Mouse (Mus musculus) bone marrow macrophage, adult 2 months (primary cell): Measurements from ENCODE around the gene Fam234b. TPM values are rescaled to one million over a fixed set of nuclear protein-coding genes. Genes with fewer than 3 reads are reported as not detected.

ENCODE experiments used
- H3K27ac ChIP-seq: 2 replicates; pipeline ENCODE4 v1.5.1; 2012; ENCODE audit warnings: low read depth, low read length; ENCODE audit not compliant: insufficient read depth
- H3K4me1 ChIP-seq: 2 replicates; pipeline ENCODE4 v1.6.1; 2012; ENCODE audit warnings: low read length; ENCODE audit not compliant: control insufficient read depth, insufficient read depth
- H3K4me3 ChIP-seq: 2 replicates; pipeline ENCODE4 v1.5.1; 2012; ENCODE audit warnings: mild to moderate bottlenecking, low read length, moderate library complexity; ENCODE audit not compliant: insufficient read depth
- CTCF ChIP-seq: IDR thresholded peaks from 2 replicates; pipeline ENCODE4 v1.5.1; 2012; ENCODE audit warnings: low read depth, mild to moderate bottlenecking, low read length, moderate library complexity
- POLR2A ChIP-seq: IDR thresholded peaks from 2 replicates; pipeline ENCODE4 v1.6.1; 2012; ENCODE audit warnings: mild to moderate bottlenecking, low read depth, low read length, borderline replicate concordance
- polyA plus RNA-seq: library from polyadenylated mRNA; stranded (reverse); fragments of >200 nt; gene quantifications from 2 replicates; pipeline ENCODE4 v1.2.4, GENCODE M21; 2012; ENCODE audit not compliant: missing spikeins, insufficient read depth, insufficient read length

Fam234b gene
- polyA plus RNA-seq, 1 experiment: 5.7 TPM

DNA sequence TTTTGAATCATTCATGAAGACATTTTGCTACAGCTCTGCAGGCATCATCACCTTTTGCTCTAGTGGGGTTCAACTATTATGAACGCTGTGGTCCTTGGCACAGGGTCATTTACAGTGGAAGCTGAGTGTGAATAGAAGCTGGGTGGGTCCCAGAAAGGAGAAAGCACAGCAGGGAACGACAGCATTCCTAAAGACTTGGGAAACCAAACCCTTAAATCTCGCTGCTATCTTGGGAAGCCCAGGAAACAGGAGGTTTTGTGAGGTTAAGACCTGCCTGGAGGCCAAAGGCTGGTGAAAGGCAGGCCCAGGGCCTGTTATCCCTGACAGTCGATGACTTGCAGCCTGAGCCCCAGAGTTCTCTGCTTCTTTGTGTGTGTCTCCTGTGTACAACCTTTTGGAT, 40.4 kb downstream of the Fam234b start:
- Histone ChIP-seq H3K27ac (no peak overlapping the region), H3K4me3 (no peak overlapping the region), H3K4me1 (peaks cover 30% of the 10 kb centered on the region)
- no peak for TF ChIP-seq CTCF
- no peak for TF ChIP-seq POLR2A

DNA sequence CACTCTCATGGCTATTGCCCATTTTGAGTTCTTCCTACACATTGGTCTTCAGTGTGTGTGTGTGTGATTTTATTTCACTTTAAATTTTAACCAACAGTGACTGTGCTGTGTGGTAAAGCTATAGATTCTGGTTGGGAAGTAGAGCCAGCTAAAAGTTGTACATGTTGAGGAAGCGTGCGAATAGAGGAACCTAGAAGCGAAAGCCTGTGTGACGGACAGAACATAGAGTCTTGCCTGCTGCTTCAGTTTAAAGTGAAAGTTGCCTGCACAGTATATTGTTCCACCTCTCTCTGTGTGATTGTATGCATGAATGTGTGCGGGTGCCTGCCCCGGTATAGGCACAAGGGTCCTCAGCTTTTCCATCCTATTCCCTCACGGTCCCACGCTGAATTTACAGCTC, 42.6 kb downstream of the Fam234b start:
- Histone ChIP-seq H3K27ac (peak overlapping the region; percentile 34), H3K4me3 (peak overlapping the region; percentile 34; the same call in 1 of the 2 replicates), H3K4me1 (peaks cover 23% of the 10 kb centered on the region)
- TF ChIP-seq POLR2A (no peak), CTCF (no peak)

DNA sequence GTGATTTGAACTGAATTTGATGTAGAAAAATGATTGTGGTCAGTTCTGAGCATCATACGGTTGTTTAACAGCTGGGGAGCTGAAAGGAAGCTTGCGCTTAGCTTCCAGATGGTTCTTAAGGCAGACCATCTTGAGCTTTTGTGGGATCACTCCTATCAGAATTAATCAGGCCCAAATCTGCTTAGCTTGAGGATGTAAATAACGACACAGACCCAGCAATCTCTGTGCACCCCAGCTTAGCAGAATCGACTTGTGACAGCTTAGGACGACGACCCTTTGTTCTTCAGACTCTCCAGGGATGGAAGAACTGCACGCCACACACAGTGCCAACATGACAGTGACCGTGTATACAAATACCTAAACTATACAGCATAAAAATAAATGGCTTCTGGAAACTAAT, 47.8 kb downstream of the Fam234b start:
- no peak overlapping the region for H3K27ac ChIP-seq
- H3K4me1 ChIP-seq: peaks cover 18% of the 10 kb centered on the region
- no peak overlapping the region for H3K4me3 ChIP-seq
- TF ChIP-seq POLR2A (no peak), CTCF (no peak)

DNA sequence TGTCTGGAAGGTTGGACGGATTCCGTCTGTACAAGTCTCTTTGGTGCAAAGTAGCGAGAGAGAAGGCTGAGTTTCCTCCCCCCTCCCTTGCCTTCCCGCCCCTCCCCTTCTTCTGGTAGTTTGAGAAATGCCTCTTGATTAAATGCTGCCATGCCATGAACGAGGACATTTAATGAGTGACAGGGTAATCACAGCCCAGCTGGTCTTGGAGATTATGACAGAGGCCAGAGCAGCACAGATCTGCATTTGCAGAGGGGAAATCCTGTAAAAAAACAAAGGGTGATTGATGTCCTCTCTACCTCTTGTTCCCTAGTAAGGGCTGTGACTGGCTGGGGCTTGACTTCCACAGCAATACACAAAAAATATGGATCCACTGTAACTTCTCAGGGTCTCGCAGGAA, 50.1 kb downstream of the Fam234b start:
- no peak for TF ChIP-seq CTCF
- no peak for TF ChIP-seq POLR2A
- H3K4me1 ChIP-seq: peaks cover 21% of the 10 kb centered on the region
- no peak overlapping the region for H3K4me3 ChIP-seq
- H3K27ac ChIP-seq: no peak overlapping the region

DNA sequence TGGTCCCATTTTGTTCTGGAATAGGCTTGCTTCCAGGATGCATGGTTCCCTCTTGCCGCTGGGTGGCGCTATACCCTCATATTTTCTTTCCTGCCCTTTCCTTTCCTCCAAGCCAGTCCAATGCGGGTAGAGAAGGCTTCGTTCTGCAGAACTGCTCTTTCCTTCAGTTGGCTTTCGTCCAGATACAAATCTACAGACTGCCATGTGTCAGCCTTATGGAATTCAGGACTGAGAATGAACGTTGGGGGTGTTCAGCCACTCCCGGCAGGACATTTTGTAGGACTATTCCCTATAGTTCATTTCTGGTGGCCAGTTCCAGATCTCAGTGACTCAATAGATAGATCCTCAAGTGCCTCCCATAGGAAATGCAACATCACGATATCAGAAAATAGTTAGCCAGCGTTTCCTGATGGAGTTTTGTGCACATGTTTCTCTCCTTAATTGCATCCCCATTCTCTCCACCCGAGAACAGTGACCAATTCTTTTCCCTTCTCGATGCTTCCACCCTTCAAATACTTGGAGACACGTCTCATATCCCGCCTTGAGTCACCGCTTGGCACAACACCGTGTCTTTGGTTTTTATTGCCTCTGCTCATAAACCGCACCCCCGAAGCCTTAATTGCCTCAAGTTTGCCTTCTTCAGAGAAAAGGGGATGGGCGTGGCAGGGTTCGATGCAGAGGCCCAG, 52.2 kb downstream of the Fam234b start:
- Histone ChIP-seq H3K4me3 (no peak overlapping the region), H3K4me1 (peaks cover 25% of the 10 kb centered on the region), H3K27ac (no peak overlapping the region)
- TF ChIP-seq CTCF (peak; percentile 62), POLR2A (no peak)

DNA sequence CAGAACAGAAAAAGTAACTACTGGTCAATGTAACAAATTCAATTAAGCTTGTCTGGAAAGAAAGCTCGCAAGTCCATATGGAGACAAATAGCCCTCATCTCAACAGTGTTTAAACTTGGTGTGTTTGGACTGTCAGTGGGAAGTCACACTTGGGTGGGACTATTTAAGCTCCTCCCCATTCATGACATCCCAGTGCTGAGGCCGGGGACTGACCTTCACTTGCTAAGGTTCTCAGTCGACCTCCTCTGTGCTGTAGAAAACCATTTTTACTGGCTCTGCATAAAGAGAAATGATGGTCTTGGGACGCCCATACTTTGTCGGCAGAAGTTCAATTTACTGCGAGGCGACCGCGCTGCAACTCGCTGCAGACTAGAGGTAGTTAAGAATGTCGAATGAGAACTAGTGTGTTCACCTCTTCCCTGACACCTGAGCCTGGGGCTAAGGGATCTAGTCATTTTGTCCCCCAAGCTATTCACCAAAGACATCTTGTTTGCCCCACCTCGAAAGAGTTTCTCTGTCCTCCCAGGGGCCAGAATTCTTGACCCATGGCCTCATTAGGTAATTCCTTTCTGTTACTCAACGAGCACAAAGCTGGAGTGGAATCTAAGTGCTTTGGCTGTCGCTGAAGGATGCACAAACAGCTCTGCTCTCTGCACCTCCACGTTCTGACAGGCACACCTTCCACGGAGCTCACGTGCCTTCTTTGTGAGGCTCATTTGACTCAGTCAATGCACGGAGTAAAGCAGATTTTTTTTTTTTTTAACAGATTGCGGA, 53.3 kb downstream of the Fam234b start:
- TF ChIP-seq CTCF (no peak), POLR2A (no peak)
- H3K4me3 ChIP-seq: no peak overlapping the region
- no peak overlapping the region for H3K27ac ChIP-seq
- H3K4me1 ChIP-seq: peaks cover 25% of the 10 kb centered on the region

DNA sequence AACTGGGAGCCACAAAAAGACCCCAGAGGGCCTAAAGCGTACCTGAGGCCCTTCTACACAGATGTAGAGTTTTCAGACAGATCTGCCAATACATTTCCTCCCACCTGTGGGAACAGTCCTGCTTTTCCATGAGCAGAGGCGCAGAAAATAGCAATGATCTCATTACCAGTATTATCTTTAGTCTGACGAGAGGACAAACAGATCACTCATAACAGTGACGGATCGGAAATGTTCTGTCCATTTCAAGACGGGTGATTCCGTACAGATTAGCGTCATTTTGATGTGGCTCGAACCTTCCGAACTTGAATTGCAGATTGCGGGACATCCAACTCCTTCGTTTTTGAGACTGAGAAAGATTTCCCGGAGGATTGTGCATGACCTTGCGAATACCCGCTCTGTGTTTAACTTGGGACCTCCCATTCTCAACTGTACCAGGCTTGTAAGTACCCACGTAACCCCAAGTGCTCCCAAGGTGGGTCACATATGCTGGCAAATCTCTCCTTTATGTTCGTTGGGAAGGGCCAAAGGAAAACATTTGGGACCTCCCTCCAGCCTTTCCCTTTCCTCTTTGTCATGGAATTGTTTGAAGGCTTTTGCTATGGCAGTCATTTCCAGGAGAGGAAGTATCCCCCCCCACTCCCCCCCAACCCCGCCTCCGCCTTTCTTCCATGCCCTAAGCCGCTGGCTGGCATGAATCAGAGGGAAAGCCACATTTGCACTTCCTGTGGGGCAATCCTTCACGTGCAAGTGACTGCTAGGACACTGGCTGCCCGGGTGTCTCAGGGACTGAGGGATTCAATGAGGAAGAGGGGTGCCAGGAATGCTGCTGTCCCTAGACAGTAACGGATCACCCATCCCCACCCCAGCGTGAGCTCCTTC, 54.3 kb downstream of the Fam234b start:
- Histone ChIP-seq H3K27ac (peak overlapping the region; percentile 74), H3K4me3 (peak overlapping the region; percentile 45), H3K4me1 (peaks cover 25% of the 10 kb centered on the region)
- TF ChIP-seq CTCF (no peak), POLR2A (no peak)

DNA sequence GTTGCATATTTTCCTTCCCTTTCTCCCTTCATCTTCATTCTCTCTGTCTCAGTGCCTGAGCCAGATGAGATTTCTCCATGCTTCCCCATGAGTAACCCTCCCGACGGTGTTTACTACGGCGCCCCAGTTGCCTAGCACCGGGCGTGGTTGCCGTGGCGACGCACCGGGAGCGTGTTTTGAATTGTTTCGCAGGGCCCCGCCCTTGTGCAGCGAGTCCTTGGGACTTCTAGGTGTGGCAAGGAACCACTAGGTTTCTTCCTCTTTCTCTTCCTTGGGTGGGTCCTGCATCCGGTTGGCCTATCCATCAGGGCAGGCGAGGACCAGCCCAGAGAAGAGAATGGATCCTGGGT, 54.9 kb downstream of the Fam234b start:
- Histone ChIP-seq H3K4me3 (peak overlapping the region; percentile 45), H3K4me1 (peaks cover 25% of the 10 kb centered on the region), H3K27ac (peak overlapping the region; percentile 74)
- no peak for TF ChIP-seq CTCF
- TF ChIP-seq POLR2A: no peak

DNA sequence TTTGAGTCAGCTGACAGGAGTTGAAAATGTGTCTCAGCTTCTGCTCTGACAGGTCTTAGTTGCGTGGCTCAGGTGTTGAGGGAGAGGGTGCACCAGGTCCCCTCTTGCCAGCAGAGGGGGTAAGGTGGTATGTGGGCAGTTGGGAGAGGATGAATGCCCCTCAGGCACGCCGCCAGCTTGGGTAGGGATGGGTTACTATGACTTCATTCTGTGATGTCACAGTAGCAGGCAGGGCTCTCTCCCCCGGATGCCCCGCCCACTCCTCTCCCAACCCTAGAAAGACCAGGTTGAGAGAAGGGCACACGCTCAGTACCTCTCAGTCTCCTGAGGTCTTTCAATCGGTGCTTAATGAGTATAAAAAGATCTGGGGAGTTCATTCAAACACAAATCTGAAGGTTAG, 56.4 kb downstream of the Fam234b start, which contains the start of gene Gsg1:
Gene Gsg1, minus strand, starts transcription at position 199 of the 400 bp plus-strand sequence.
- H3K4me1 ChIP-seq: peaks cover 25% of the 10 kb centered on the region
- no peak within 1 kb of the TSS for H3K27ac ChIP-seq
- TF ChIP-seq CTCF (no peak), POLR2A (no peak)
- no peak within 1 kb of the TSS for H3K4me3 ChIP-seq
